Mouse (Mus musculus) testis, postnatal 10 days (tissue): Measurements from ENCODE around the gene Crebl2.

Source experiments
- DNase-seq: peaks from one replicate; pipeline ENCODE4 v3.0.0; 2021; ENCODE audit warnings: low spot score

Gene Crebl2

DNA sequence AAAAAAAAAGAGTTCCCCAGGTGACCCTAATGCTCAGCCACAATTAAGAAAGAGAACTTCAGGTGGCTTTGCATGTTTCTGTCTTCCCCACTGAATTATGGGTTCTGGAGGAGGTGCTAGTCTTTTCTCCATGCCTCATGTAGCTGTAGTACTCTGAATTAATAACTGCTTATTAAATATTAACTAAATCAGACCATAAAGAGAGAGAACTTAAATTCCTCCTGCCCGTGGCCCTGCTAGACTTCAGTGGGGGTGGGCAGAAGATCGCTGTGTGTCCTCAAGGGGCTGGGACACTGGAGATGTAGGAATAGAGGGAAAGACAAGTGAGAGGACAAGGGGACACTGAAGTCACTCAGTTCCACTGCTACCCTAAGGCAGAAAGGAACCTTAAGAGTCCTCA is 42.3 kb downstream of the Crebl2 start:
- DNase-seq: no peak

DNA sequence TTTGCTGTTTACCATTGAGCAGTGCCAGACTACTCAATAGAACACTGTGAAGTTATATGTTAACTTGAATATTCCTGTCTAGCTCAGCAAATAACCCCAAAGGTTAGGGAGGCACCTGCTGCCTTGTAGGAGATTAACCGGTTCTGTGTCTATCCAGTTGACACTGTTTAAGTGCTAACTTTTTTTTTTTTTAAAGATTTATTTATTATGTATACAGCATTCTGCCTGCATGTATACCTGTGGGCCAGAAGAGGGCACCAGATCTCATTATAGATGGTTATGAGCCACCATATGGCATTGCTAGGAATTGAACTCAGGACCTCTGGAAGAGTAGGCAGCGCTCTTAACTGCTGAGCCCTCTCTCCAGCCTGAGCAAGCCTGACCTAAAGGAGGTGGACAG is 43.1 kb downstream of the Crebl2 start:
- no peak for DNase-seq

DNA sequence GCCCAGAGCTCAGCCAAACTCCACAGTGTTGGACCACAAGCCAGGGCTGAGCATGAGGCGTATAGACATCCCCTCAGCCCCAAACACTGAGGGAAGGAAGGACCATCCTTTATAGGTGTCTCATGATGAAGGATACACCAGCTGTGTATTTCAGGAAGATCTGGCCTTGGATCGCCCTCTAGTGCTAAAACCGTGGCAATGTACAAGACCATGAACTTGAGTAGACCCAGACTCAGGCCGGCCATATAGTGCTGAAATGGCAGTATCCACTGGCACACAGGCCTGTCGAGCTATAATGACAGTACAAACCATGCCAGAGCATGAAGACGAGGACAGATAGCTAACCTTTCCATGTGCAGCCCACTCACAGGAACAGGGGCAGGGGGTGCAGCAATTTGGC is 46.8 kb downstream of the Crebl2 start:
- DNase-seq: no peak

DNA sequence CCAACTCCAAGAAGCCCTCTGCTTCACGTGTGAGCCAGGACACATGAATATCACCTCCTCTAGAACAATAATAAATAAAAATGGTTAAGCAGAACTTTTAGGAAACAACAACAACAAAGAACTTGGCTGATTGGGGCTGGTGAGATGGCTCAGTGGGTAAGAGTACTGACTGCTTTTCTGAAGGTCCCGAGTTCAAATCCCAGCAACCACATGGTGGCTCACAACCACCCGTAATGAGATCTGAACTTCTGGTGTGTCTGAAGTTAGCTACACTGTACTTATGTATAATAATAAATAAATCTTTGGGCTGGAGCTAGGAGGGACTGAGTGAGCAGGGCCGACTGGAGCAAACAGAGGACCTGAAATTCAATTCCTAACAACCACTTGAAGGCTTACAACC is 47.3 kb downstream of the Crebl2 start:
- no peak for DNase-seq

DNA sequence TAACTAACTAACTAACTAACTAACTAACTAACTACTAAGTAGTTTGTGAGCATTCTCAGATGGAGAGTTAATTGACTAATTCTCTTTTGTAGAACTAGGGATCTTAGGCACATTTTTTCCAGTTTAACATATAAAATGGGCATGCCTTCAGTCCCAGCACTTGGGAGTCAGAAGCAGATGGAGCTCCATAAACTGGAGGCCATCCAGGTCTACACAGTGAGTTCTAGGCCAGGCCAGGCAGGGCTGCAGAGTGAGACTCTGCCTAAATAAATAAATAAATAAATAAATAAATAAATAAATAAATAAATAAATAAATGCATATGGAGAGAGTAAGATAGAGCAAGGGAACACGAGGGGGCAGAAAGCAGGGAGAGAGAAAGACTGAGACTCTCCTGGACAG is 47.9 kb downstream of the Crebl2 start:
- no peak for DNase-seq

DNA sequence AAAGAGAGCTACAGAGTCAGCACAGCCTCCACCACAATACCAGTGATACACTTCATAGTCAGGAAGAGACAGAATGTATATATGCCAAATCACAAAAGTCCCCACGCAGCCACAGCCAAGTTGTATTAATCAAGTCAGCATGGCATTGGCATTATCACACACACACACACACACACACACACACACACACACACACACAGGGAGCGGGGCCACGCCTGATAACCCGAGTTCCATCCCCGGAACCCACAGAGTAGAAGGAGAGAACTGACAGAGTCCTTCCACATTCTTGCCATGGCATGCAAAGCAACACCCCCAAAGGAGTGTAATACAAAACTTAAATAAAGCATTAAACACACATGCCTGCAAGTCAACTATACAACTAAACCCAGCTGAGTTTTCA is 49.6 kb downstream of the Crebl2 start:
- no peak for DNase-seq

DNA sequence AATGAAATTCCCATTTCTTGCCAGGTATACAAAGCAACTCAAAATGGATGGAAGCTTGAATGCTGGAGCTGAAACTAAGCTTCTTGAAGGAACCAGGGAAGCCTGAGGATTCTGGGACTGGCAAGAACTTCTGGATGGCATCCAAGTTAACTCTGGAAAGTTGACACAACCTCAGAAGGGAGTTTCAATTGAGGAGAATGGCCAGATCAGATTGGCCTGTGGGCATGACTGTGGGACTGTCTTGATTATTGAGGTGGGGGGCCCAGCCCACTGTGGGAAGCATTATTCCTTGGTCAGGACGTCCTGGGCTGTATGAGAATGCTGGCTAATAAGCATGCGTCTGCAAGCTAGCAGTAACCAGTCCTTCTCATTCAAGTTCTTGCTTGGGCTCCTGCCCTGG is 50.1 kb downstream of the Crebl2 start:
- no peak for DNase-seq

DNA sequence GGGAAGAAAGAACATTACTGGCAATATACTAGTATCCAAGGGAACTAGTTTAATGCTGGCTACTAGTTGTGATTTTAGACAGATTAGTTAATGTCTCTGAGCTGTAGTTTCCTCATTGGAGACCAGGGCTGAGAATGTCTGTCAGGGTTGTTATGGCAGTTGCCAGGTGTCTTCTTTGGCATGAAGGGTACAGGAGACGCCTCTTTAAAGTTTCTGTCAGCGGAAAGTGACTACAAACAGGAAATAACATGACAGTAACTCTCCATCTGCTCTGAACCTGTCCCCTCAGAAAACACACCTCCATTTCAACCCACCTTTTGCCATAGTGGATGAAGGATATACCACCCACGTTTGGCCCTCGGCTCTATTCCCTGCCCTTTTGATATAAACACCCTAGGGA is 53.7 kb downstream of the Crebl2 start:
- no peak for DNase-seq

DNA sequence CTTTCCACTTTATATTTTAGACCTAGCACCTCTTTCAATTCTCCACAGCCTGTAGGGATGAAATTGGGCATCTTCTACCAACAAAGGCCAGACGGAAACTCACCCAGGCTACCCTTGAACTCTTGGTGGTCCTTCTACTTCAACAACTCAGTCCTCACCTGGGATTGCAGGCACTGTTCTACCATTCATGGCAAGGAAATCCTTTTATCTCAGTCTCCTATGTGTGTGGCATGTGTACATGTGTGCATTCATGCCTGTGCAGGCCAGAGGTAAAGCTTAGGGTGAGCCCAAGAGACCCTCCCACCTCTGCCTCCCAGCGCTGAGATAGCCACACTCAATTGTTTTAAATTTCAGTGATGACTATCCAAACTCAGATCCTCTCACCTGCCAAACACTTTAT is 55.6 kb downstream of the Crebl2 start:
- DNase-seq: no peak

DNA sequence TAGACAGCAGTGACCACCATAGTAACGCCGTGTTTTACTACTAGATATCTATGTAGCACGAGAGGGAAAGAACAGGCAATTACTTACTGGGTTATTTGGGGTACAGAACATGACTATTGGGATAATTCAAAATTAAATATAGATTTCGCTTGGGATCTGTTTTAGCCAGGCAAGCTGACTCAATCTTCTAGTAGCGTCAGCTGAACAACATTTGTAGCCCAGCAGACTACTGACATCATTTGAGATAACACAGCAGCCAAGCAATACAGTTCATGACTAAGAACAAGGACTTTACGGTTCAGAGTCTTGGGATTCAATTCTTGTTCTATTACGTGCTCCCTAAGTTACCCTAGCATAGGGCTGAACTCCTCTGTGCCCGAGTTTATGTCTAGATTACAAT is 56.5 kb downstream of the Crebl2 start:
- DNase-seq: no peak

DNA sequence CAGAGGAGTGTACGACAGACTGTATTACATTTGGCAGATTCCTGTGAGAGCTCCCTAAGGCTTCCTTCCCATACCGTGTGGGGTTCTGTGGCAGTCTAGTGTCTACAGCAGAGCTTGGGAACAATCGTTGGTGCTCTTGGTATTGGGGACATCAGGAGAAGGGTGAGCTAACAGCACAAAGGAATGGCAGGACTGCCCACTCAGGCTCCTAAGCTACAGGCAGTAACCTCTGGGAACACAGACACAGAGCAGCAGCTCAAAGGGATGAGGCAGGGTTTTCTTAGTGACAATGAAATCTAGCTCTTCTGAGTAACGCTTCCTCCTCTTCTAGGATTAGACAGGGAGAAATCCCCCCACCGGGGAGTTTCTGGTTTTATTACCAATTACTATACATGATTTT is 57.1 kb downstream of the Crebl2 start:
- DNase-seq: no peak

DNA sequence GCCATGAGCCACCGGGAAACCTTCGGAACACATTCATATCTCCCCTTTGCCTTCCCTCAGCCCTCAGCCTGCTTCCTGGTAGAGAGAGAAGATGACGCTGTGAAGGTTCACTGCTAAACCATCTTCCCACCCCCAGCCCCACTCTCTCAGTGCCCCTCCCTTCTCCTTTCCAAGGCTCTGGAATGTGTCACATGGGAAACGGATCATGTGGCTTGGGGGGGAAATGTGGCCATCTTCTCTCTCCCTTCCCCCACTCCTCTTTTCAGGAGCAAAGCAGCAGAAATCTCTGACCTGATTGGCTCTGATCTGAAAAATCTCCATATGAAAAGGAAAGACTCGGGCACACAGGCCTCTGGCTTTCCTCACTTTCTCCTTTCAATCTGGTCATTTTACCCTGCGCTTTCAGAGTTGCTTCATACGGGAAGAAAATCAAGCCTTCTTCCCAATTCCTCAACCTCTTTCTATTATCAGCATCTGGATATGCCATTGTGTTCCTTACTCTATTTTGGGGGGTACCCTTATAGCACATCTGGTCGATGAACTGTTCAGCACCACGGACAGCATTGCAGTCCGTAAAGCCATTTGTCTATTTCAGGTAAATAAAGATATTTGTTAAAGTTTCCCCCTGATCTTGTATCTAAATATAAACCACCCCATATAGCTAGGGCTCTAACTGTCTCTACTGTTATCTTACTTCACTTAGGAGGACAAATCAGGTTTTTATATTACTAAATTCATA is 57.9 kb downstream of the Crebl2 start:
- DNase-seq: no peak

DNA sequence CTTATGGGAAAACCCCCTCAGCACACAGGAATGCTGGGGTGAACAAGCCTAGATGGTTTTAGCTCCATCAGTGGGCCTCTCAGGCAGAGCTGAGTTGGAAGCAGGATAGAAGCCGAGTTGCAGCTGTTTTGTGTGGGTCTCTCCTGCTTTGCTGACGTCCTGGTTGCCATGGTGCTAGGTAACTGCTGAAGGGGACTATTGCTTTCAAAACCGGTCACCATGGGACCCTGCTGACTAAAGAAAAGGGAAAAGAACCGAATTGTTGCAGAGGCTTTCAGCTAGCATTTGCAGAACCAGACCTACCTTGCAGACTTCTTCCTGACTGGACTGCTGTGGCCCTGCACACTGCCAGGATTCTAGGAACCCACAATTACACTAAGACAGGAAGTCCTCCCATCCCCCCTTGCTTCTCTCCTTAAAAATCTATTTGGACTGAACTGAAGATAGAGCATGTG is 58.6 kb downstream of the Crebl2 start:
- DNase-seq: no peak

DNA sequence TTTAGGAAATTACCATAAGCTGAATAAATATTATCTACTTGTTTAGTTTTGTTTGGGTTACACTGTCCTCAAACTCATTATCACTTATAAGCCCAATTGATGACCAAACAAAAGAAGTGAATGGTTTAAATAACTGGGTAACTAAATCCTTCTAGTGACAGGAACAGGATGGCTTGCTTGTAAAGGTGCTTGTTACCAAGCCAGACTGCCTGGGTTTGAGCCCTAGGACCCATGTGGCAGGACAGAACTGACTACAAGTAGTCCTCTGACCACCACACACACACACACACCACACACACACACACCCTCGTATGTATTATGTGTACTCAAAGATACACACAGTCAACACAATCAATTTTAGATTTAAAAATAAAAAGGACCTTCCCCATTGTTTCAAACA is 59.8 kb downstream of the Crebl2 start:
- no peak for DNase-seq

DNA sequence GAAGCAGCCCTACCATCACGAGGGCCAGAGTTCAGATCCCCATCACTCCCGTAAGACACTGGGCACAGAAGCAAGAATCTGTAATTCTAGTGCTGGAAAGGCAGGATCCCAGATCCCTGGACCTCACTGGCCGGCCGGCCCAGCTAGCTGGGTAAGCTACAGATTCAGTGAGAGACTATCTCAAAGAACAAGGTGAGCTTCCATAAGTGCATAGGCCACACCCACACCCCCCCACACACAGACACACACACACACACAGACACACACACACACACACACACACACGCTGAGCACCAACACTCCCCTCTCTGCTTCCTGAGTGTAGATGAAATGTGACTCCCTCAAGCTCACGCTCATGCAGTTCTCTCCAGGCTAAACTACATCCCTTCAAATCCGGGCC is 60.5 kb downstream of the Crebl2 start:
- no peak for DNase-seq

DNA sequence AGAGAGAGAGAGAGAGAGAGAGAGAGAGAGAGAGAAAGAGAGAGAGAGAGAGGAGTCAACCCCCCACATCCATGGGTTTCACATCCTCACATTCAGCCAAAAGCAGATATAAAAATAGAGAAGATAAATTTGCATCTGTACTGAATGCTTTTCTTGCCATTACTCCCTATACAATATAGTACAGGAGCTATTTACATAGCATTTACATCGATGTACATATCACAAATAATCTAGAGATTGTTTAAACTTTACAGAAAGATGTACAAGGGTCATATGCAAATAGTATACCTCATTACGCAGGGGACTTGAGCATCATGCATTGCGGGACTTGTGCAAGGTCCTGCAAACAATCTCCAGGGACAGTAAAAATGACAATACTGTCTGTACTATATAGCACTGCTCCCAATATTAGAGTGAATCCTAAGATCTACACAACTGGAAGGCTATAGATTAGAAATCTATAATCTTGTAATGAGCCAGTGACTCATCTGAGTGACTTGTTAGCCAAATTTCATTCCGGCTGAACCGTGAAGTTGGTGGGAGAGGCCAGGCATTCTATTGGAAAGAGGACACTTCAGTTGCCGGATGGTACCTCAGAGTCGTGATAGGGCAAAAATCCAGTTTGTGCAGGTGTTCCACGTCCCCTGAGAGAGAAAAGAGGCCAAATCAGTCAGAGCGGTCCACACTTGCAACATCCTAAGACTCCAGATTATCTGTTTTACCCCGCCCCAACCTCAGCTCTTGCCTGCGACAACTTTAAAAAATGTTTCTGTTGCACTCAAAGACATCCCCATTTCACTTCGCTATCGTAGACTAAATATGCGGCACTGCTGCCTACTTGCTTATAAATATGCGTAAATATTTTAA is 66.8 kb downstream of the Crebl2 start:
- DNase-seq: no peak

DNA sequence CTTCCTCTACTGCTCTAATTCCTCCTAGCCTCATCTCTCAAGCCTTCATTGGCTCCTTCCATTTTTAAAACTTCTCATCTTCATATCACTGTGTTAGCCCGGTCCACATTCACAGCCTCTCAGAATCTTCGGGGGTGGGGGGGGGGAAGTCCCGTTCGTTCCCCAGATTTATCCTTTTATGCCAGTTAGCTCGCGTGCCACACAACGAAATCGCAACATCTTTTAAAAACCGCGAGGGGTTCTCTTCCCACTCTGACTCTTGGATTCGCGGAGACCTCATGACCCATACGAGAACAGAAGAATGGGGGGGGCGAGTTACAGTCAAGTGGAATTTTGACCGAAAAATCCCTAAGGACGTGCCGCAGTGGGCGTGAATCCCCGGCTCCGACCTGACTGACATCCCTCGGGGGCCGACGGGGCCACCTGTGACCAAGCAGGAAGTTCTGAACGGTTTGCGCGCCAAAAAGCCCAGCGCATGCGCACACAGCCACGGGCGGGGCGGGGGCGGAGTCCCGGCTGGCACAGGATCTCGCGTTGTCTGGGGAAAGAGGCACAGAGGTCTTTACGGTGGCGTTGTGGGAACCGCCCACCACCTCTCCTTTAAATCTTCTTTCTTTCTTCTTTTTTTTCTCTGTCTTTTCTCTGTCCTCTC is 67.6 kb downstream of the Crebl2 start:
- DNase-seq: peak; percentile 98

DNA sequence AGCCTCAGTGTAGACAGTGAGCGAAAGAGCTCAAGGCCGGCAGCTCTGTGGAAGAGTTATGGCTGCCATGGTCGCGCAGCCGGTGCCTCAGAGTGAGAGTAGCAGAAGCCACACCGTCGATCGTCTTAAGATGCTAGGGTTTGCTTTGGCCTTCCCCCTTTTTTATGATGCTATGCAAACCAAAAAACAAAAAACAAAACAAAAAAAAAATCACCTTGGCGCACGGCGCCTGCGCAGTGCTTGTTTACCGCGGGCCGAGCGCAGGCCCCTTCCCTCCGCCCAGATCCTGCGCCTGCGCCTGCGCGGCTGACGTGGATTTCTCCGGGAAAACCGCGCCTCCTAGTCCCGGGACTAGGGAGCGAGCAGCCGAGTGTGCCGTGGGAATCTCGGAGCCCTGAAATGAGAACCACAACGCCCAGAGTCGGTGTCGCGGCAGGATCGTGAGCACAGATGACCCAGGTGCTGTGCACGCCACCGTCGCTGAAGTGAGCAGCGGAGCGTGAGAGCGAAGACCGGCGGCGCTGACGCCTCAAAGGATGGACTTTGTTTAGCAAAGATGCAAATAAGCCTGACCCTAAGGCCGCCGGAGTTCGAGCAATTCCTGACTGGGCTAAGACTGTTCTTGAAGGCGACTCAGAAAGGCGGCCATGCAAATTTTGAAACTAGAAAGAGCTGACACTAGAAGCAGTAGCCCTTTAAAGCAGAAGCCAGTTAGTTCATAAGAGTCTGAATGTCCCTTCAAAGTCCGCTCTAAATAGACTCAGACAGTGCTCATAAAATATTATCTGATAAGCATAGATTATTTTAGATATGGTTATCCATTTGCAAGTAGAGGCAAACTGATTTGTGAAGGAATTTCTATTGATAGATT is 68.4 kb downstream of the Crebl2 start, which contains the start of gene Gpr19:
Gene Gpr19, minus strand, starts transcription at position 484 of the 871 bp plus-strand sequence.
- DNase-seq: peak; percentile 93

DNA sequence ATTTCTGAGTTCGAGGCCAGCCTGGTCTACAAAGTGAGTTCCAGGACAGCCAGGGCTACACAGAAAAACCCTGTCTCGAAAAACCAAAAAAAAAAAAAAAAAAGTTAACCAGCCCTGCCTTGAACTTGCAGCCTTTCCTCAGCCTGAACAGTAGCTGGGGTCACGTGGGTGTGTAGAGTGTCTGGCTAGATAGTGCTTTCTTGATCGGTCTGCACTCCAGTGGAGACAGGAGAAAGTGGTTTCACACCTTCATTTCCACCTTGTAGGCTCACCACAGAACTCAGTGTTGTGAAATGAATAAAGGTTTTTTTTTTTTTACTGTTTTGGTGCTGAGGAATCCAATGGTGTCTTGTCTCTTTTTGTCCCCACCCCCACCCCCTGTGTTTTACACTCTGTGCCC is 73.4 kb downstream of the Crebl2 start:
- no peak for DNase-seq

DNA sequence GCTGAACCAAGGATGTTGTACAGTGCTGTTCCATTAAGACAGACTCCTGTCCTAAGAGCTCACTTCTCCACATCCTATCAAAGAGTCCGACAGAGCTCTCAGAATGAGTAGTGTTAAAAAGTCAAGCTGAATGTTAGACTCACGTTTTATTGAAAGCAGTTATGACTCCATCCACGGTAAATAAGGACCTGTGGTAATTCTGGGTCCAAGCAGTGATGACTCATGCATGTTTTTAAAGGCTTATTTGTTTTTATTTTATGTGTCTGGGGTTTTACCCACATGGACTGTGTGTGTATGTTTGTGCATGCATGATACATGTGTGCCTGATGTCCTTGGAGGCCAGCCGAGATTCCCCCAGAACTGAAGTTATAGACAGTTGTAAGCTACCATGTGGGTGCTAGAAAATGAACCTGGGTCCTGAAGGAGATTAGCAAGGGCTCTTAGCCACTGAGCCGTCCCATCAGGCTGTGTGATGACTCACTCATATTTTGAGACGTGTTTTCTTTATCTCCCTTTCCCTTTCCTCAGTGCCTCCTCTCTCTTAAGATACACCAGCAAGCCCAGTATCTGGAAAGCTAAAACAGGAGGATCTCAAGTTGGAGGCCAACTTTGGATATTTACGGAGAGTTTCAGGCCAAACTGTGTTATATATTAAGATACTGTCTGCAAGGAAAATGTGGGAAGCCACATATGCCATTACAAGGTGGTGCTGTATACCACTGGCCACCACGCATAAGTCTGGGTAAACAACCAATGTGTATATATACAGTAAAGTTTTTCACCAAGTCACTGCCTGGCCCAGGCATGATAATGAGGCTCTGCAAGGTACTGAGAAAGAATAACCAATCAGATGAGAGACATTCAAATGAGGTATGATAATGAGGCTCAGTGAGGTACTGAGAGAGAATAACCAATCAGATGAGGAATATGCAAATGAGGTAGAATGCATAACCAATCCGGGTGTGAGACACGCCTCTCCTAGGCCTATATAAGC is 74.2 kb downstream of the Crebl2 start:
- DNase-seq: no peak

DNA sequence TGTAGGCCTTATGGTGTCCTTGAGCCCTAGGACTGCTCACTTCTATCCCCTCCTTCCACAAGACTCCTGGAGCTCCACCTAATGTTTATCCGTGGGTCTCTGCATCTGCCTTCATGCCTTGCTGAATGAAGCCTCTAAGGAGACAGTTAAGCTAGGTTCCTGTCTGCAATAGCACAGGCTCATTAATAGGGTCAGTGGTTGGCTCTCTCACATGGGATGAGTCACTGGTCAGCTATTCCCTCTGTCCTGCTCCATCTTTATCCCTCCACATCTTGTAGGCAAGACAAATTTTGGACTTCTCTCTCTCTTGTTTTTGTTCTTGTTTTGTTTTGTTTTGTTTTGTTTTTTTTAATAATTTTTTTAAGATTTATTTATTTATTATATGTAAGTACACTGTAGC is 75.9 kb downstream of the Crebl2 start:
- no peak for DNase-seq
